Mouse (Mus musculus): ENCODE results near the gene Hoxb8.

The Hoxb8 gene

DNA sequence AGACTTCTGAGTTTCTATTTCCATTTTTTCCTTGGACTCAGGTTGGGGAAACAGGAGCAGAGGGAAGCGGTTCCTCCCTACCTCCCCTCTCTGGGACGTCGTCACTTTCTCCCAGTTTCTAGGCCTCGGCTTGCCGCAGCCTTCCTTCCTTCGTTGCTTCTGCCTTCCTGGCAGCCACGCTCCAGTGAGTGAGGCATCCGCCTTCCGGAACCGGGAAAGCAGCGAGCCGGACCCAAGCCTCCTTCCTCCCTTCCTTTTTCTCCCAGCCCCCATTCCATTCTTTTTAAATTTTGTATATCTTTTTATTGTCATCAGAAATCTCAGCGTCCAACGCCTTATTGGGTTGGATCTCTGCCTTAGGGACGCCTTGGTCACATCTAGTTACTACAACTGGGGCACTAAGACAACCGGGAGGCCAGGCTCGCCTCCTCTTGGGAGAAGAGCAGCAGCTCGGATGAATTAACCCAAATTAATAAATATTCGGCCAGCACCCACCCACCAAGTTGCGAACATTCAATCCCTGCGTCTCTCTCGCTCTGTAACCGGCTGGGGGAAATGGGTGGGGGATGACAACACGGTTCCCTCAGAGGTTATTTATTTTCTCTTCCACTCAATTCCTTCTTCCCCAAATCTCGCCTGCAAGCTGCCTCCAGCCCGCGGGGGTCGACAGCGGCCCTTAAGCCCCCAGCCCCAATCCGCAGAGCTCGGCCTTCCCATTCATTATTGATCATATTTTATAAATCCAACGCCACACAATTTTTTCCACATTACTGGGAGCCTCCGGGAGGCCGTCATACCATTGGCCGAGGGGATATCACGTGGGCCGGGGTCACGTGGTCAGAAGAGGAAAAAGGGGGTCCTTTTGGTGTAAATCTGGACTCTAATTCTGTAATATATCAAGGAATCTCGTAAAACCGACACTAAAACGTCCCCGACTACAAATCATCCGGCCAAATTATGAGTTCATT is 4.3 kb downstream of the Hoxb8 start, which contains the start of gene Hoxb7:
Gene Hoxb7 (plus strand): TSS at position 853 of the 968 bp plus-strand sequence.
- no peak for DNase-seq (ENCODE audit: low spot score)

- no peak for DNase-seq (ENCODE audit: low spot score)
Observed at GRCm38 (mm10) chr11:96286739-96287385, 5.2 kb downstream of the Hoxb8 start.

GRCm38 (mm10) chr11:96287411-96287810 is 5.7 kb downstream of the Hoxb8 start:
- no peak for DNase-seq (ENCODE audit: low spot score)

DNA sequence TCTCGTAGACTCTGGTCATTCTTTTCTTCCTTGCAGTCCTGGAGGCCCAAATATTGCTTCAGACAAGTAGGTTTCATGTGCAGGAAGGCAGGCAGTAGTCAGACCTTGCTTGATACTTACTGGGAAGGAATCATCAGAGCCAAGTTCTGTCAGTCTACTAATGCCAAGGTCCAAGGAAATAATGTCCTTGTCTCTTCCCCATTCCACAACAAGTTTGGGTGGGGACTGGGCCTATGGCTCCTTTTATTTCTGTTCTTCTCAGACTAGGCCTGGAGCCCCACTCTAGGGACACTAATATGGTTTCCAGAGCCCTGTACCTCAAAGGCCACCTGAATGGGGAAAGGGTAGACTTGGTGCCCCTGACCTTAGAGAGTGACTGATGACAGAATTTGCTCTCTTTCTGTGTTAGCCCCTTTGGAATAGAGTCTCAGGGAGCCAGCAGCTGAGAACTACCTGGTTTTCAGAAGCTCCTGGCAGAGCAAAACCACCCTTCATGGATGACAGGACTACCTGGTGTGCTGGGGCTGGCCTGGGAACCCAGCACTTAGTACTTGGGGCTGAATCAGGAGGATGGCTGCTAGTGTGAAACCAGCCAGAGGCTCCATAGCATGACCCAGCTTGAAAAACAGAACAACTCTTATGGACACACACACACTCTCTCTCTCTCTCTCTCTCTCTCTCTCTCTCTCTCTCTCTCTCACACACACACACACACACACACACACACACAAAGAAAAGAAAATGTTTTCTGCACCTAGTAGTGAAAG is 6.9 kb downstream of the Hoxb8 start:
- DNase-seq (ENCODE audit: low spot score) = no peak

DNA sequence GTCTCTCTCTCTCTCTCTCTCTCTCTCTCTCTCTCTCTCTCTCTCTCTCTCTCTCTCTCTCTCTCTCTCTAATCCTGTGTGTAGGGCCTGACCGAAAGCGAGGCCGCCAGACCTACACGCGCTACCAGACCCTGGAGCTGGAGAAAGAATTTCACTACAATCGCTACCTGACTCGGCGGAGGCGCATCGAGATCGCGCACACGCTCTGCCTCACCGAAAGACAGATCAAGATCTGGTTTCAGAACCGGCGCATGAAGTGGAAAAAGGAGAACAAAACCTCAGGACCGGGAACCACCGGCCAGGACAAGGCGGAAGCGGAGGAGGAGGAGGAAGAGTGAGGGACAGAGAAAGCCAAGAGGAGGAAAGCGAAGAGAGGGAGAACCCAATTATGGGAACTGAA is 7.6 kb downstream of the Hoxb8 start:
- no peak for DNase-seq (ENCODE audit: low spot score)

GRCm38 (mm10) chr11:96289837-96290236 is 8.1 kb downstream of the Hoxb8 start:
- no peak for DNase-seq (ENCODE audit: low spot score)

DNA sequence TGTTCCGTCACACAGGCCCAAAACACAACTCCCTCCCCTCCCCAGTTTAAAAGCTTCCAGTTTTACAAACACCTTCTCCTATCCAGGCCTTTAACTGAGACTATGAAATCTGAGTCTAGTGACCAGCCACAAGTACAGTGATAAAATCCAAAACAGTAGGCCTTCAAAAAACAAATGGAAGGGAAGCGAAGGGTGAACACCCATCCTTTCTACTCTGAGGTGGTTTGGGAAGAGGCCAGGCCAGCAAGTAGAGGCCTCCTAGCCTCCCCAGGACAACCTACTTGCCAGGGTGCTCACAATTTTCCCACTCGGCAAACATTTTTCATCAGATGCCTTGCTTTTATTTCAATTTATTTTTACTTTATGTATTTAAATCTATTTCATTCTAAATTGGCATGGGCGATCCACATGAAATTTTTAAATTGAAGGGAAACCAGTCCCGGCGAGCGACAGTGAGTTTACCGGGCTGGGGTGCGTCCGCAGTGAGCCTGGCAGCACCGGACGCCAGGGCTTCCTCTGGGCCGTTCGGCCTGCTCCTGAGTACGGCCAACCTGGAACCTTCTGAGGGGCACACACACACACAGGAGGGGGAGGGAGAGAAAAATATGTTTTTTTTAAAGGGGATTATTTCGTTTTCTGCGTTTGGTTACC is 9.1 kb downstream of the Hoxb8 start:
- DNase-seq (ENCODE audit: low spot score) = no peak

GRCm38 (mm10) chr11:96291681-96292564 is 10.2 kb downstream of the Hoxb8 start, which contains the start of gene Hoxb6:
Hoxb6 (plus strand) TSS chr11:96292476.
- DNase-seq (ENCODE audit: low spot score) = no peak

GRCm38 (mm10) chr11:96292565-96293301 is 11.0 kb downstream of the Hoxb8 start:
- DNase-seq (ENCODE audit: low spot score) = no peak

GRCm38 (mm10) chr11:96293302-96293921 is 11.7 kb downstream of the Hoxb8 start:
- no peak for DNase-seq (ENCODE audit: low spot score)

DNA sequence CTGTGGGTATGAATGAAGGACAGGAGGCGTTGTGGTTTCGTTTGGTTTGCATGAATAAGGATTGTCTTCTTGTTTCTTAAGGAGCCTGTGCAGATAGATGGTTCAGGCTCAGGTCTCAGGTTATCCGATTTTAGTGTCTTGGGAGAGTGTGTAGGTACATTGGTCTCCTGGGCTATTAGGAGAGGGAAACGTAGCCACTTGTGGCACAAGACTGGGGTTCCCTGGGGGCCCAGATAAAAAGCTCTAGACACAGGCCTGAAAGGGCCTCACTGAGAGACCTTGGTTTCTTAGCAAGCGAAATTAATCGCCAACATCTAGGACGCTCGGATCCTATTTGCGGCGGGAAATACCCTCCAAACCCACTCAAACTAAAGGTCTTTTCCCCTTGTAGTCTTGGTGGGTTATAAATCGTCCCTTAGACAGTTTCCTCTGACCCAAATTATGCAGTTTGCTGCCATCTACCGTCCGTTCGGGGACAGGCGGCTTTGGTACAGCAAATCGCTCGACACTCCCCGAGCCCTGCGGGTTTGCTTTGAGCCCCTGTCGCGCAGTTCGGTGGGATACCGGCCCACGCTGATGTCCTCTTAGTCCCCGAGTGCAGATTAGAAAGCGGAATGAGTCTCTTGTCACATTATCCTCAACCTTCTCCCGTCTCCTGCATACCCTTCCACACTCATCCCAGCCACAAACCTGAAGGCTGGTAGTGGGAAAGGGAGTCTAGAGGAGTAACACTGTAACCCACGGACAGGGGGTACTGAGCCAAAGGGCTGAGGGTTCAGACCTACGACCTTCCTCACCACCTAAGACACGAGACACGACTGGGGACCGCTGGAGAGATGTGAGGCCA is 12.8 kb downstream of the Hoxb8 start:
- peak; percentile 69 for DNase-seq (ENCODE audit: low spot score)

- DNase-seq (ENCODE audit: low spot score) = no peak
Observed at GRCm38 (mm10) chr11:96295092-96295835, 13.6 kb downstream of the Hoxb8 start.

DNA sequence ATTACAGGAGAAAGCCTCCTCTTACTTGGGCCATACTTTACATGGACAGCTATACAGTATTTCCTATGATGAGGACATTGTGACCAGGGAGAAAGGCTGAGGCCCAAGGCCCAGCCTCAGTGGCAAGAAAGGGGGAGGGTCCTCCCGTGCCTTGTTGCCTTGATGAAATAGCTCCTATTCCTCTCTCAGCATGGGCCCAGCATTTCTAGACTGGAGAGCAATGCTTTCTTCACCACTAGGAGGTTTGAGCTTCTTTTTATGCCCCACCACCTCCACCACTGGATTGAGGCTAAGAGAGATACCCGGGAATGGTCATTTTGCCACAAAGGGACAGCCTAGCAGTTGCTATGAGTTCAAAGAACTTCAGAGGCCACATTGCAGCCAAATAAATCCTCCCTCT is 15.3 kb downstream of the Hoxb8 start:
- DNase-seq (ENCODE audit: low spot score) = no peak

GRCm38 (mm10) chr11:96297428-96297827 is 15.7 kb downstream of the Hoxb8 start:
- DNase-seq (ENCODE audit: low spot score) = no peak

GRCm38 (mm10) chr11:96297968-96298635 is 16.4 kb downstream of the Hoxb8 start:
- DNase-seq (ENCODE audit: low spot score) = no peak

- DNase-seq (ENCODE audit: low spot score) = no peak
Observed at GRCm38 (mm10) chr11:96298895-96299667, 17.4 kb downstream of the Hoxb8 start.

GRCm38 (mm10) chr11:96299781-96300180 is 18.1 kb downstream of the Hoxb8 start:
- no peak for DNase-seq (ENCODE audit: low spot score)

All from lung, postnatal 25 days (tissue).